Mouse (Mus musculus) heart, embryonic 14.5 days (tissue): Measurements from ENCODE around the gene Srcin1. TPM values are rescaled to one million over a fixed set of nuclear protein-coding genes. Genes with fewer than 3 reads are reported as not detected.

Experiments used
- ATAC-seq: fragments of 200-750 bp; cut with Nextera tagmentation; 2 replicates; pipeline ENCODE4 v1.8.0; 2017; ENCODE audit warnings: low read depth, moderate TSS enrichment; ENCODE audit not compliant: insufficient number of reproducible peaks, insufficient read depth, low FRiP score
- H3K27ac ChIP-seq, 2 experiments: fragments of 200-500 bp in 1 of 2; fragments of 300-500 bp in 1 of 2; sonication (generic) in 1 of 2; replicated peaks in 1 of 2; 2 replicates each; pipeline ENCODE4 v1.5.1; 2012 to 2014; ENCODE audit warnings: low read depth in 2 of 2, low read length in 2 of 2, control low read depth in 1 of 2, mild to moderate bottlenecking in 1 of 2, mixed read lengths in 1 of 2; ENCODE audit not compliant: control insufficient read depth in 1 of 2, insufficient read depth in 1 of 2
- H3K27me3 ChIP-seq: fragments of 300-500 bp; sonication (generic); 2 replicates; pipeline ENCODE4 v1.6.1; 2014; ENCODE audit warnings: mild to moderate bottlenecking, low read length, control low read depth; ENCODE audit not compliant: control insufficient read depth, insufficient read depth
- H3K36me3 ChIP-seq: fragments of 300-500 bp; sonication (generic); 2 replicates; pipeline ENCODE4 v1.6.1; 2014; ENCODE audit warnings: mild to moderate bottlenecking, control low read depth, low read length, mixed read lengths; ENCODE audit not compliant: control insufficient read depth, insufficient read depth
- H3K4me1 ChIP-seq, 2 experiments: fragments of 200-500 bp in 1 of 2; fragments of 300-500 bp in 1 of 2; sonication (generic) in 1 of 2; 2 replicates each; pipeline ENCODE4 v1.6.1; 2012 to 2014; ENCODE audit warnings: low read length in 2 of 2, control low read depth in 1 of 2, mixed read lengths in 1 of 2; ENCODE audit not compliant: control insufficient read depth in 2 of 2, insufficient read depth in 2 of 2
- H3K4me2 ChIP-seq: fragments of 300-500 bp; sonication (generic); 2 replicates; pipeline ENCODE4 v1.6.1; 2014; ENCODE audit warnings: mild to moderate bottlenecking, low read length
- H3K4me3 ChIP-seq, 2 experiments: fragments of 200-500 bp in 1 of 2; fragments of 300-500 bp in 1 of 2; sonication (generic) in 1 of 2; 2 replicates each; pipeline ENCODE4 v1.5.1; 2012 to 2014; ENCODE audit warnings: low read length in 2 of 2, mild to moderate bottlenecking in 2 of 2, control low read depth in 1 of 2, low read depth in 1 of 2, moderate library complexity in 1 of 2; ENCODE audit not compliant: control insufficient read depth in 1 of 2, insufficient read depth in 1 of 2
- H3K9ac ChIP-seq: fragments of 300-500 bp; sonication (generic); 2 replicates; pipeline ENCODE4 v1.6.1; 2014; ENCODE audit warnings: mild to moderate bottlenecking, low read length
- H3K9me3 ChIP-seq: fragments of 300-500 bp; sonication (generic); 2 replicates; pipeline ENCODE4 v1.6.1; 2016; ENCODE audit warnings: low read length, control low read depth; ENCODE audit not compliant: control insufficient read depth
- WGBS: fragments of 180-500 bp; shearing (Covaris S2); extraction: QIAGEN DNeasy Blood & Tissue Kit; methylation state at CpG from one replicate; pipeline ENCODE4 v1.1.7; 2014; 5-methylcytosine and 5-hydroxymethylcytosine counted together
- polyA plus RNA-seq: library from polyadenylated mRNA; unstranded; fragments of >200 nt; fragmentation: Nextera tagmentation; extraction: Ambion mirVana; gene quantifications from 2 replicates; pipeline ENCODE4 v1.2.1, GENCODE M21; 2014

Srcin1 gene
- polyA plus RNA-seq, 1 experiment from 2014 or later = 0.22 TPM

- no peak for ATAC-seq
- 63% methylated on average over 8 of the region's 8 CpGs for WGBS
- no peaks in the 10 kb centered on the region for H3K9me3 ChIP-seq
Measured at GRCm38 (mm10) chr11:97611076-97611475, 35.1 kb upstream of the Srcin1 start.

GRCm38 (mm10) chr11:97609743-97610142 is 33.8 kb upstream of the Srcin1 start:
- no peak overlapping the region for H3K27ac ChIP-seq
- H3K4me2 ChIP-seq = no peak overlapping the region
- H3K36me3 ChIP-seq = no peaks in the 10 kb centered on the region
- no peaks in the 10 kb centered on the region; a peak in 1 of 4 replicates for H3K4me1 ChIP-seq
- no peak overlapping the region for H3K4me3 ChIP-seq
- ATAC-seq = no peak
- WGBS = 84% methylated on average over 13 of the region's 13 CpGs
- no peaks in the 10 kb centered on the region for H3K9me3 ChIP-seq
- H3K27me3 ChIP-seq = peaks cover 12% of the 10 kb centered on the region; the same call in 1 of the 2 replicates
- H3K9ac ChIP-seq = no peak overlapping the region

More at GRCm38 (mm10) chr11:97611076-97611475, 35.1 kb upstream of the Srcin1 start:
- Histone ChIP-seq H3K27ac (no peak overlapping the region), H3K27me3 (peaks cover 11% of the 10 kb centered on the region; the same call in 1 of the 2 replicates), H3K9ac (no peak overlapping the region), H3K36me3 (no peaks in the 10 kb centered on the region), H3K4me1 (no peaks in the 10 kb centered on the region; a peak in 1 of 4 replicates), H3K4me2 (no peak overlapping the region), H3K4me3 (no peak overlapping the region)

GRCm38 (mm10) chr11:97608933-97609332 is 32.9 kb upstream of the Srcin1 start:
- no peaks in the 10 kb centered on the region; a peak in 1 of 4 replicates for H3K4me1 ChIP-seq
- ATAC-seq = no peak
- H3K4me3 ChIP-seq = no peak overlapping the region
- no peaks in the 10 kb centered on the region for H3K9me3 ChIP-seq
- no peak overlapping the region for H3K27ac ChIP-seq
- no peak overlapping the region for H3K4me2 ChIP-seq
- H3K9ac ChIP-seq = no peak overlapping the region
- no peaks in the 10 kb centered on the region for H3K36me3 ChIP-seq
- H3K27me3 ChIP-seq = peaks cover 12% of the 10 kb centered on the region; the same call in 1 of the 2 replicates
- 53% methylated on average over 4 of the region's 4 CpGs for WGBS

- no peak overlapping the region for H3K4me2 ChIP-seq
- H3K36me3 ChIP-seq = no peaks in the 10 kb centered on the region
- H3K9ac ChIP-seq = no peak overlapping the region
- no peak for ATAC-seq
- no peaks in the 10 kb centered on the region for H3K9me3 ChIP-seq
- H3K4me3 ChIP-seq = no peak overlapping the region
- 93% methylated on average over 8 of the region's 8 CpGs for WGBS
- peaks cover 11% of the 10 kb centered on the region for H3K27me3 ChIP-seq
- H3K27ac ChIP-seq = no peak overlapping the region
- H3K4me1 ChIP-seq = peaks cover 0 to 2% of the 10 kb centered on the region in 2 experiments; a peak in 2 of 4 replicates
Measured at GRCm38 (mm10) chr11:97607056-97607725, 31.2 kb upstream of the Srcin1 start.

GRCm38 (mm10) chr11:97603891-97604290 is 27.9 kb upstream of the Srcin1 start:
- peaks cover 6% of the 10 kb centered on the region for H3K27me3 ChIP-seq
- no peak overlapping the region for H3K9ac ChIP-seq
- no peak for ATAC-seq
- WGBS = 58% methylated on average over 10 of the region's 10 CpGs
- H3K9me3 ChIP-seq = no peaks in the 10 kb centered on the region
- H3K4me3 ChIP-seq = no peak overlapping the region
- no peak overlapping the region for H3K4me2 ChIP-seq
- no peaks in the 10 kb centered on the region for H3K36me3 ChIP-seq
- peaks cover 0 to 2% of the 10 kb centered on the region in 2 experiments; a peak in 1 of 4 replicates for H3K4me1 ChIP-seq
- no peak overlapping the region for H3K27ac ChIP-seq

GRCm38 (mm10) chr11:97602223-97602622 is 26.2 kb upstream of the Srcin1 start:
- Histone ChIP-seq H3K36me3 (no peaks in the 10 kb centered on the region), H3K27me3 (peaks cover 6% of the 10 kb centered on the region), H3K4me3 (no peak overlapping the region), H3K4me2 (no peak overlapping the region), H3K9me3 (no peaks in the 10 kb centered on the region), H3K9ac (no peak overlapping the region), H3K4me1 (peaks cover 0 to 2% of the 10 kb centered on the region in 2 experiments; a peak in 1 of 4 replicates), H3K27ac (peak overlapping the region in 1 of 2 experiments; percentile 53; a peak in 2 of 4 replicates)
- 28% methylated on average over 6 of the region's 6 CpGs for WGBS
- ATAC-seq = no peak

GRCm38 (mm10) chr11:97599104-97599503 is 23.1 kb upstream of the Srcin1 start:
- Histone ChIP-seq H3K9me3 (no peaks in the 10 kb centered on the region; the same call in 1 of the 2 replicates), H3K36me3 (no peaks in the 10 kb centered on the region), H3K4me1 (peaks cover 0 to 2% of the 10 kb centered on the region in 2 experiments; a peak in 1 of 4 replicates), H3K27me3 (peaks cover 2% of the 10 kb centered on the region; the same call in 1 of the 2 replicates), H3K4me2 (no peak overlapping the region), H3K4me3 (no peak overlapping the region), H3K27ac (no peak overlapping the region), H3K9ac (no peak overlapping the region)
- no peak for ATAC-seq
- 81% methylated on average over 8 of the region's 8 CpGs for WGBS
